Mouse (Mus musculus) layer of hippocampus, adult 18-20 months (tissue): ENCODE measurements around the gene Uba52. TPM values are rescaled to one million over a fixed set of nuclear protein-coding genes. Genes with fewer than 3 reads are reported as not detected.

Experiments
- DNase-seq, 2 experiments: peaks; one replicate each; pipeline ENCODE4 v3.0.0; 2022; ENCODE audit warnings: low spot score in 2 of 2
- total RNA-seq, 2 experiments: library from RNA; stranded (reverse); gene quantifications; 2 replicates each; pipeline ENCODE4 v1.2.3; 2021

Uba52 gene
- total RNA-seq, 2 experiments from 2014 or later, result 1,062 to 1,079 TPM

- DNase-seq, result peak; percentile 66 to 77
Measured at GRCm38 (mm10) chr8:70460606-70461005, 50.0 kb downstream of the Uba52 start.

DNA sequence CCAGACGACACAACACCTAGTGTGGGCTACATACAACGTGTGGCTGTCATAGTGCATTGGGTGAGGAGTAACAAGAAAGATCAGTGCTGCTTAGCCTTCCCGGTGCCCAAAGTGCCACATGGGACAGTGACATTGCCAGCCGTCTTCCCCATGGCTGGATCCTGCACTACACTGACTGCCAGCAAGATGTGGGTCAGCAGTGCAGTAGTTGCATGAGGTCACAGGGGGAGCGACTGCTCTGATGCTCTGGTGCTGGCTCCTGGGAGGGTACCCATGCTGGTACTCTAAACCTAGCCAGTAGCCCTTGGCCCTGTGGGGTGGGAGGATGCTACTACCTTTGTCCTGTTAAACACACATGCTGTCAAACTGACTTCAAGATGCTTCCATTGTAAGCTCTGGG is 50.4 kb downstream of the Uba52 start:
- DNase-seq, result no peak

- no peak for DNase-seq
Measured at GRCm38 (mm10) chr8:70459636-70460035, 51.0 kb downstream of the Uba52 start.

DNA sequence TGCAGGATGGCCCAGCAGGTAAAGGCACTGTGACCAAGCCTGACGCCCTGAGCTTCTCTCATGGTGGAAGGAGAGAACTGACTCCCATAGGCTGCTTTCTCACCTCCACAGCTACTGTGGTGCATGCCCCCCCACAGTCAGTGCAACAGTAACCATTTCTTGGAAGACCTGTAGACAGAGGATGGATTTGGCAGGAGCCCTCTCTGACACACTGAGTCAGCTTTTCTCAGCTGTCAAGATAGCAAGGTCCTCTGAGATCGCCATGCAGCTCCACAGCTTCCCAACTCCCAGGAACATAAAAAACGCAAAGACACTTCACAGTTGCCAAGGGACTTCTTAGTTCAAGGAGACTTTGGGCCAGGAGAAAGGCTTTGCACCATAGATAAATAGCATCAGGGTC is 52.1 kb downstream of the Uba52 start:
- DNase-seq, result no peak

Other genes starting within 250 kb of the Uba52 start
- 10 to 100 TPM; 71.9 to 76.0 TPM for gene Homer3, start 228.0 kb downstream of the Uba52 start, total RNA-seq
- 10 to 100 TPM; 36.3 to 49.0 TPM for gene Ddx49, start 208.3 kb downstream of the Uba52 start, total RNA-seq
- 100 to 1,000 TPM; 125 to 149 TPM for gene Cope, start 208.3 kb downstream of the Uba52 start, total RNA-seq
- gene Cers1, start 195.0 kb downstream of the Uba52 start, total RNA-seq, result 100 to 1,000 TPM; 112 to 116 TPM
- gene Gdf1, start 181.0 kb downstream of the Uba52 start, total RNA-seq, result 10 to 100 TPM; 15.1 to 18.2 TPM
- gene Upf1, start 157.5 kb downstream of the Uba52 start, total RNA-seq, result 10 to 100 TPM; 74.5 to 75.6 TPM
- under 1 TPM; 0.13 to 0.42 TPM for gene Comp, start 137.2 kb downstream of the Uba52 start, total RNA-seq
- gene Crtc1, start 71.2 kb downstream of the Uba52 start, total RNA-seq, result 100 to 1,000 TPM; 193 to 199 TPM
- gene Klhl26, start 33.8 kb downstream of the Uba52 start, total RNA-seq, result 10 to 100 TPM; 54.1 to 62.0 TPM
- gene Tmem59l, start 23.4 kb downstream of the Uba52 start, total RNA-seq, result 100 to 1,000 TPM; 326 to 327 TPM
- gene Crlf1, start 17.6 kb downstream of the Uba52 start, total RNA-seq, result 10 to 100 TPM; 33.1 to 38.2 TPM
- 100 to 1,000 TPM in 1 of 2 experiments, 10 to 100 TPM in 1; 96.5 to 104 TPM for gene Rex1bd, start 4.0 kb downstream of the Uba52 start, total RNA-seq
- 100 to 1,000 TPM; 450 to 467 TPM for gene Fkbp8, start 16.9 kb upstream of the Uba52 start, total RNA-seq
- 10 to 100 TPM; 40.6 to 45.6 TPM for gene Kxd1, start 17.2 kb upstream of the Uba52 start, total RNA-seq
- 10 to 100 TPM; 18.9 to 21.8 TPM for gene Ell, start 28.7 kb upstream of the Uba52 start, total RNA-seq
- 10 to 100 TPM; 47.3 to 47.7 TPM for gene Isyna1, start 83.6 kb upstream of the Uba52 start, total RNA-seq
- 100 to 1,000 TPM; 272 to 279 TPM for gene Ssbp4, start 98.1 kb upstream of the Uba52 start, total RNA-seq
- gene Lrrc25, start 105.4 kb upstream of the Uba52 start, total RNA-seq, result under 1 TPM; 0.33 to 0.37 TPM
- gene Gdf15, start 121.7 kb upstream of the Uba52 start, total RNA-seq, result not detected
- gene Pgpep1, start 149.6 kb upstream of the Uba52 start, total RNA-seq, result 10 to 100 TPM; 20.0 to 23.3 TPM
- gene Lsm4, start 162.4 kb upstream of the Uba52 start, total RNA-seq, result 10 to 100 TPM; 63.8 to 71.5 TPM
- gene Jund, start 188.1 kb upstream of the Uba52 start, total RNA-seq, result 100 to 1,000 TPM; 186 to 200 TPM
- gene Iqcn, start 192.7 kb upstream of the Uba52 start, total RNA-seq, result under 1 TPM in 1 of 2 experiments, not detected in 1; 0.07 TPM
- gene Gm3336, start 207.7 kb upstream of the Uba52 start, total RNA-seq, result not detected
- gene Pde4c, start 212.9 kb upstream of the Uba52 start, total RNA-seq, result 1 to 10 TPM; 1.0 to 1.3 TPM
- gene Rab3a, start 243.9 kb upstream of the Uba52 start, total RNA-seq, result 100 to 1,000 TPM; 814 to 823 TPM